ENCODE assay signal across 8 mouse cellular contexts in the genomic region with DNA sequence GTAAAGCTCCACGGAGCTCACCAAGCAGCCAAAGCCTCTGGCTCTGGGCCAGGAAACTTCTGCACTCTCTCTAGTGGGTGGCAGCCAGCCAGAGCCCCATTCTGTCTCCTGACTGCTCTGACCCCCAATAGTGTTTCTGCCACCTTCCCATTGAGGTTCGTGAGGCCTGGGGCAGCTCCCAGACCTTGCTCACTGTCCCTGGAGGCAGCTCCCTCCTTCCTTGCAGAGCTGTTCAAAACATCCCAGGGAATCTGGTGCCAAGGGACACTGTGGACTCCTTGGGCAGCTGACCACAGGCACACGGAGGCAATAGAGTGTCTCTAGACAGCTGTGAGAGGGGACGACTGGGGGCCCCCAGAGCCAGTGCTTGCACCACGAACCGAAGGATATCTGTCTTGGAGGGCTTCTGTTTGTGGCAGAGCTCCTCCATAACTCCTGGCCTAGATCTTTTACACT. TPM values are rescaled to one million over a fixed set of nuclear protein-coding genes. Genes with fewer than 3 reads are reported as not detected.
DNase-seq lines count a peak whose midpoint lies in the region; ATAC-seq and TF ChIP-seq lines count a peak whose summit lies in the region.

No protein-coding gene starts in this region.

- no peaks in the 10 kb centered on the region for H3K27me3 ChIP-seq in heart, embryonic 10.5 days (ENCODE audit: insufficient read depth, poor library complexity, severe bottlenecking)
- H3K27me3 ChIP-seq in midbrain, embryonic 14.5 days (ENCODE audit: control insufficient read depth, insufficient read depth, low read length), result no peaks in the 10 kb centered on the region

- H3K9me3 ChIP-seq in heart, embryonic 10.5 days, result no peaks in the 10 kb centered on the region
- H3K9me3 ChIP-seq in midbrain, embryonic 14.5 days (ENCODE audit: control insufficient read depth, low read length), result no peaks in the 10 kb centered on the region

- no peak overlapping the region for H3K4me2 ChIP-seq in midbrain, embryonic 14.5 days (ENCODE audit: low read length)

- no peak for TF ChIP-seq CTCF in left cerebral cortex, adult 2 months (IDR thresholded peaks at IDR 0.05)

- peak; percentile 36 to 40 for DNase-seq in left cerebral cortex, adult 2 months (ENCODE audit: extremely low spot score in 1 of 2, low spot score in 2 of 2)
- DNase-seq in left cerebral cortex, adult 8-10 months (ENCODE audit: low spot score in 2 of 2), result no peak
- DNase-seq in adrenal gland, postnatal 36 days, result peak; percentile 51 to 74
- DNase-seq in heart, embryonic 10.5 days (ENCODE audit: low spot score), result no peak
- peak; percentile 89 for DNase-seq in kidney, postnatal 10 days
- DNase-seq in midbrain, embryonic 14.5 days, result peak; percentile 64
- no peak for DNase-seq in B cell, adult 2 months

- H3K36me3 ChIP-seq in heart, embryonic 10.5 days, result peaks cover 3% of the 10 kb centered on the region; the same call in 1 of the 2 replicates
- no peaks in the 10 kb centered on the region for H3K36me3 ChIP-seq in midbrain, embryonic 14.5 days (ENCODE audit: control insufficient read depth, insufficient read depth, low read length)

- H3K4me3 ChIP-seq in left cerebral cortex, adult 2 months, result no peak overlapping the region
- no peak overlapping the region for H3K4me3 ChIP-seq in heart, embryonic 10.5 days
- H3K4me3 ChIP-seq in midbrain, embryonic 14.5 days (replicated peaks; ENCODE audit: low read depth, low read length), result no peak overlapping the region

- WGBS in heart, embryonic 10.5 days, result 37% methylated on average over 6 of the region's 6 CpGs
- 64% methylated on average over 6 of the region's 6 CpGs for WGBS in midbrain, embryonic 14.5 days

- intact Hi-C loops in left cerebral cortex, adult 2 months (cut with DNase I), result loop anchor here (5.0 kb wide), 1 partner anchor 56 kb away; no protein-coding TSS in a partner anchor

- ATAC-seq in midbrain, embryonic 14.5 days (ENCODE audit: low FRiP score, low TSS enrichment), result 0 out of 2 replicates have a peak, but pooled peaks have one; percentile 8
- no peak for ATAC-seq in monocyte, adult 5-6 weeks (replicated peaks; ENCODE audit: insufficient number of reproducible peaks, low FRiP score, low TSS enrichment, poor library complexity, severe bottlenecking)

- H3K27ac ChIP-seq in left cerebral cortex, adult 2 months, result peak overlapping the region; percentile 25; the same call in 1 of the 2 replicates
- H3K27ac ChIP-seq in heart, embryonic 10.5 days, result peak overlapping the region; percentile 76
- peak overlapping the region; percentile 34 for H3K27ac ChIP-seq in midbrain, embryonic 14.5 days (replicated peaks; ENCODE audit: low read depth, low read length)

- no peak overlapping the region for H3K9ac ChIP-seq in midbrain, embryonic 14.5 days (replicated peaks; ENCODE audit: low read length)

- peaks cover 54% of the 10 kb centered on the region for H3K4me1 ChIP-seq in heart, embryonic 10.5 days
- 0 out of 2 replicates have a peak, but pooled peaks cover 8% of the 10 kb centered on the region for H3K4me1 ChIP-seq in midbrain, embryonic 14.5 days (ENCODE audit: control insufficient read depth, insufficient read depth, low read length)

RNA-seq across cellular contexts. Expression of a gene that starts 25.2 kb away (rescaled TPM):
- total RNA-seq in left cerebral cortex, adult 2 months (2021), result 1 to 10 TPM; 3.8 to 5.9 TPM
- 1 to 10 TPM; 2.7 to 5.3 (median 4.9) TPM for total RNA-seq in left cerebral cortex, adult 8-10 months (2022)
- 10 to 100 TPM in 1 of 2 experiments, 1 to 10 TPM in 1; 8.6 to 15.8 TPM for total RNA-seq in adrenal gland, postnatal 36 days (2021)
- polyA plus RNA-seq in heart, embryonic 10.5 days (2016; fragmentation: Nextera tagmentation; extraction: Ambion mirVana), result 8.9 and 9.0 TPM in 2 replicates
- 1.4 and 3.5 TPM in 2 replicates for polyA plus RNA-seq in midbrain, embryonic 14.5 days (2014; fragmentation: Nextera tagmentation; extraction: Ambion mirVana)
- total RNA-seq in monocyte, adult 5-6 weeks (2017), result 60.2 to 126 TPM (median 89.9 TPM) in 3 replicates

Comparison
In these comparisons a context has a peak if more than half of its experiments do, and no peak if none do; other contexts are left out.
1. DNase-seq: peak in left cerebral cortex, adult 2 months (2 of 2), adrenal gland, postnatal 36 days (2 of 2), kidney, postnatal 10 days (single experiment) and midbrain, embryonic 14.5 days (single experiment); none in left cerebral cortex, adult 8-10 months (0 of 2), heart, embryonic 10.5 days (single experiment) and B cell, adult 2 months (0 of 2).
2. H3K27ac ChIP-seq: peak in every context shown above with its lines; median percentile 76 in heart, embryonic 10.5 days; 34 in midbrain, embryonic 14.5 days; 25 in left cerebral cortex, adult 2 months.